Mouse (Mus musculus): ENCODE results near the gene Klhl6. TPM values are rescaled to one million over a fixed set of nuclear protein-coding genes. Genes with fewer than 3 reads are reported as not detected.

The Klhl6 gene
- polyA plus RNA-seq, 1 experiment = 0.15 TPM

DNA sequence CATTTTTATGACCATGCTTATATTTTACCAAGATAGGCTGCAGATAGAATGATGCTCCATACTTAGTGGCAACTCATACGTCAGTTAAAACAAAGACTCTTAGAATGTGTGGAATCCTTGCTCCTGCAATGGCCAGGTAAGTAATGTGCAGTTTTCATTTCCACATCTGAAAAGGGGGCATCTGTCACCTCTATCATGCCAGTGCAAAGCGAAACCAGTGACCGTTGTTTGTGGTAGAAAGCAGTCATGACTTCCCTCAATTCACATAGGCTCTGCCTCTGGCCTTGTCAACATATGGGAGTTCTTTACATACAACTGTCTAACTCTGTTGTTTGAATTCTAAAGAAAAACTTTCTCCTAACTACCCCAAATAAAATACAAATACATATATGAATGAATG lies 1.8 kb downstream of the Klhl6 start:
- H3K4me3 ChIP-seq (ENCODE audit: control insufficient read depth, low read depth, low read length) = no peak overlapping the region
- TF ChIP-seq POLR2A (IDR thresholded peaks at IDR 0.05; ENCODE audit: control insufficient read depth, low read depth, low read length) (no peak), CTCF (IDR thresholded peaks at IDR 0.05; ENCODE audit: control insufficient read depth, insufficient read depth, insufficient replicate concordance, low read depth, low read length) (no peak)
- no peaks in the 10 kb centered on the region; the same call in 1 of the 2 replicates for H3K4me1 ChIP-seq (ENCODE audit: control insufficient read depth, insufficient read depth, low read length)

DNA sequence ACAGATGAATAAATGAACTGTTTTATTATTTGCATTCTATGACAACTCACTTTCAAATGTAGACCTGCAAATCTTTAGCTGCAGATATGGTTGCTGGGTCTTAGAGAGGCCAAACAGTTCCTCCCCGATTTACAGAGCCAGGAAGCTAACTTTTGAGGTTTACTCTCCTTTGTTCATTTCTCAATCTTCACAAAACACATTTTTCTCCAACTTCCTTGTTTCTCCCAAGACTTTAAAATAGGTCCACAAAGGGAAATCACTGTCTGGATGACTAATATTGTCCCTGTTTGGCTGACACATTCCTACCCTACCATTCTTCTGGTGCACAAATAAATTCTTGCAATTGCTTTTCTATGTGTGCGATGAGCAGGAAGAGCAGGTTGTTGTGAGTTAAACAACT lies 3.1 kb downstream of the Klhl6 start:
- Histone ChIP-seq H3K4me1 (ENCODE audit: control insufficient read depth, insufficient read depth, low read length) (no peaks in the 10 kb centered on the region; the same call in 1 of the 2 replicates), H3K4me3 (ENCODE audit: control insufficient read depth, low read depth, low read length) (no peak overlapping the region), H3K27ac (ENCODE audit: control insufficient read depth, insufficient read depth, low read depth, low read length) (no peak overlapping the region), H3K36me3 (ENCODE audit: control insufficient read depth, insufficient read depth, low read length) (no peaks in the 10 kb centered on the region), H3K27me3 (ENCODE audit: control insufficient read depth, insufficient read depth, low read length) (no peaks in the 10 kb centered on the region)
- TF ChIP-seq CTCF (IDR thresholded peaks at IDR 0.05; ENCODE audit: control insufficient read depth, insufficient read depth, insufficient replicate concordance, low read depth, low read length) = no peak
- no peak for TF ChIP-seq POLR2A (IDR thresholded peaks at IDR 0.05; ENCODE audit: control insufficient read depth, low read depth, low read length)

More for the DNA sequence above, 1.8 kb downstream of the Klhl6 start:
- Histone ChIP-seq H3K27me3 (ENCODE audit: control insufficient read depth, insufficient read depth, low read length) (no peaks in the 10 kb centered on the region), H3K36me3 (ENCODE audit: control insufficient read depth, insufficient read depth, low read length) (no peaks in the 10 kb centered on the region), H3K27ac (ENCODE audit: control insufficient read depth, insufficient read depth, low read depth, low read length) (no peak overlapping the region)

GRCm38 (mm10) chr16:19977282-19977681 lies 5.6 kb downstream of the Klhl6 start:
- no peak overlapping the region for H3K27ac ChIP-seq (ENCODE audit: control insufficient read depth, insufficient read depth, low read depth, low read length)
- TF ChIP-seq CTCF (IDR thresholded peaks at IDR 0.05; ENCODE audit: control insufficient read depth, insufficient read depth, insufficient replicate concordance, low read depth, low read length) (no peak), POLR2A (IDR thresholded peaks at IDR 0.05; ENCODE audit: control insufficient read depth, low read depth, low read length) (no peak)
- H3K4me3 ChIP-seq (ENCODE audit: control insufficient read depth, low read depth, low read length) = no peak overlapping the region
- H3K36me3 ChIP-seq (ENCODE audit: control insufficient read depth, insufficient read depth, low read length) = no peaks in the 10 kb centered on the region
- H3K27me3 ChIP-seq (ENCODE audit: control insufficient read depth, insufficient read depth, low read length) = no peaks in the 10 kb centered on the region
- no peaks in the 10 kb centered on the region for H3K4me1 ChIP-seq (ENCODE audit: control insufficient read depth, insufficient read depth, low read length)

GRCm38 (mm10) chr16:19976825-19977224 lies 6.0 kb downstream of the Klhl6 start:
- Histone ChIP-seq H3K4me1 (ENCODE audit: control insufficient read depth, insufficient read depth, low read length) (no peaks in the 10 kb centered on the region), H3K27me3 (ENCODE audit: control insufficient read depth, insufficient read depth, low read length) (no peaks in the 10 kb centered on the region), H3K27ac (ENCODE audit: control insufficient read depth, insufficient read depth, low read depth, low read length) (no peak overlapping the region), H3K36me3 (ENCODE audit: control insufficient read depth, insufficient read depth, low read length) (no peaks in the 10 kb centered on the region), H3K4me3 (ENCODE audit: control insufficient read depth, low read depth, low read length) (no peak overlapping the region)
- TF ChIP-seq CTCF (IDR thresholded peaks at IDR 0.05; ENCODE audit: control insufficient read depth, insufficient read depth, insufficient replicate concordance, low read depth, low read length) = no peak
- TF ChIP-seq POLR2A (IDR thresholded peaks at IDR 0.05; ENCODE audit: control insufficient read depth, low read depth, low read length) = no peak

- Histone ChIP-seq H3K36me3 (ENCODE audit: control insufficient read depth, insufficient read depth, low read length) (no peaks in the 10 kb centered on the region), H3K27ac (ENCODE audit: control insufficient read depth, insufficient read depth, low read depth, low read length) (no peak overlapping the region), H3K4me3 (ENCODE audit: control insufficient read depth, low read depth, low read length) (no peak overlapping the region), H3K27me3 (ENCODE audit: control insufficient read depth, insufficient read depth, low read length) (no peaks in the 10 kb centered on the region), H3K4me1 (ENCODE audit: control insufficient read depth, insufficient read depth, low read length) (no peaks in the 10 kb centered on the region)
- TF ChIP-seq CTCF (IDR thresholded peaks at IDR 0.05; ENCODE audit: control insufficient read depth, insufficient read depth, insufficient replicate concordance, low read depth, low read length) (no peak), POLR2A (IDR thresholded peaks at IDR 0.05; ENCODE audit: control insufficient read depth, low read depth, low read length) (no peak)
Observed at GRCm38 (mm10) chr16:19975432-19975831, 7.4 kb downstream of the Klhl6 start.

DNA sequence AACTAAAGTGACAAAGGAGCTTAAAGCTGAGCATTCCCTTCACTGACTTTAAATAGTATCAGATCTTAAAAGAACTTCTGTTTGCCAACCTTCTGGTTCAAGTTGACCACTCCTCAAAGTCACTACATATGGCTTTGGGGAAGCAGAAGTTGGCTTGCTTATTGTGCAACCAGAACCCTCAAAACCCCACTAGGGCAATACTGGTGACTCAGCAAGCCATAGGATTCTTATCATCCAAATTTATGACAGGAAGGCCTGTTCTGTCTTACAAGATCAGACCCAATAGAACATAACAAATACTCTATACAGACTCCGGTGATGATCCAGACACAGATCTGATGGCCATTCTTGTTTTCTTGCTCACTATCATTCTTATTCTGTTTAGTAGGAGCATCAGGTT lies 9.4 kb downstream of the Klhl6 start:
- Histone ChIP-seq H3K27ac (ENCODE audit: control insufficient read depth, insufficient read depth, low read depth, low read length) (no peak overlapping the region), H3K27me3 (ENCODE audit: control insufficient read depth, insufficient read depth, low read length) (no peaks in the 10 kb centered on the region)

GRCm38 (mm10) chr16:19972736-19973350 lies 10.0 kb downstream of the Klhl6 start:
- no peaks in the 10 kb centered on the region for H3K36me3 ChIP-seq (ENCODE audit: control insufficient read depth, insufficient read depth, low read length)
- no peak overlapping the region for H3K27ac ChIP-seq (ENCODE audit: control insufficient read depth, insufficient read depth, low read depth, low read length)
- no peak overlapping the region for H3K4me3 ChIP-seq (ENCODE audit: control insufficient read depth, low read depth, low read length)
- no peaks in the 10 kb centered on the region for H3K27me3 ChIP-seq (ENCODE audit: control insufficient read depth, insufficient read depth, low read length)
- TF ChIP-seq CTCF (IDR thresholded peaks at IDR 0.05; ENCODE audit: control insufficient read depth, insufficient read depth, insufficient replicate concordance, low read depth, low read length) (no peak), POLR2A (IDR thresholded peaks at IDR 0.05; ENCODE audit: control insufficient read depth, low read depth, low read length) (no peak)
- H3K4me1 ChIP-seq (ENCODE audit: control insufficient read depth, insufficient read depth, low read length) = no peaks in the 10 kb centered on the region

More for the DNA sequence above, 9.4 kb downstream of the Klhl6 start:
- no peaks in the 10 kb centered on the region for H3K4me1 ChIP-seq (ENCODE audit: control insufficient read depth, insufficient read depth, low read length)
- H3K36me3 ChIP-seq (ENCODE audit: control insufficient read depth, insufficient read depth, low read length) = no peaks in the 10 kb centered on the region
- no peak for TF ChIP-seq CTCF (IDR thresholded peaks at IDR 0.05; ENCODE audit: control insufficient read depth, insufficient read depth, insufficient replicate concordance, low read depth, low read length)
- TF ChIP-seq POLR2A (IDR thresholded peaks at IDR 0.05; ENCODE audit: control insufficient read depth, low read depth, low read length) = no peak
- no peak overlapping the region for H3K4me3 ChIP-seq (ENCODE audit: control insufficient read depth, low read depth, low read length)
